Mouse (Mus musculus): Measurements from ENCODE around the gene Fkbp8.

DNA sequence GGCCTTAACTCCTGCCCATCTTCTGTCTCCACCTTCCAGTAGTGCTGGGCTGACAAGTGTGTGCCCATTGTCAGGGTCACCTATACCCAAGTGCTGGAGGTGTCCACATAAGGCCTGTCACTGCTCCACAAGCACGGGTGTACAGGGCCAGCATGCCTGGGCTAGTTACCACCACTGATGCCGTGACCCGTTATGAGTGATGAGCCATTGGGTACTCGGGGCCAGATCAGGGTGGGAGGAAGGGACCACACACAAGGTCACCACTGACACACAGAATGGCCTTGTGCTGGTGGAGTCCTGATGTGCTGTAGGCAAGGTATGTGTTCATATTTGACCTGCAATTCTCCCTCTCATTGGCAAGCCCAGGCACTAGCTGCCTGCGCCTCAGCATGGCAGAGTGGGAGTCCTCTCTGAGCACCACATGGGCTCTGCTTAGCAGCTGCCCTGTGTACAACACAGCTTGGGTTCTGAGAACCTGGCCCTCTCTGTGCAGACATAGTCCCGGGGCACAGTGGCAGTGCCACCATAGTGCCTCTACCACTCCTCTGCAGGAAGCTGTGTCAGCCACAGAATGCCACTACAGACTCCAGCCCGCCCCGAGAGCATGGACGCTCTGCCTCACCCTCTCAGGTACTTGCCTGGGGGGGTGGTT is 57.2 kb downstream of the Fkbp8 start:
- TF ChIP-seq CTCF (IDR thresholded peaks at IDR 0.05; ENCODE audit: extremely low read depth, insufficient read depth, insufficient read length, insufficient replicate concordance) = no peak
- no peak for TF ChIP-seq POLR2A (IDR thresholded peaks at IDR 0.05; ENCODE audit: low read depth, low read length)

All from spleen, adult 2 months (tissue).